Mouse (Mus musculus): ENCODE data around the gene Evx2. TPM values are rescaled to one million over a fixed set of nuclear protein-coding genes. Genes with fewer than 3 reads are reported as not detected.

The Evx2 gene
- polyA plus RNA-seq, 1 experiment from 2014 or later: 2.3 TPM

DNA sequence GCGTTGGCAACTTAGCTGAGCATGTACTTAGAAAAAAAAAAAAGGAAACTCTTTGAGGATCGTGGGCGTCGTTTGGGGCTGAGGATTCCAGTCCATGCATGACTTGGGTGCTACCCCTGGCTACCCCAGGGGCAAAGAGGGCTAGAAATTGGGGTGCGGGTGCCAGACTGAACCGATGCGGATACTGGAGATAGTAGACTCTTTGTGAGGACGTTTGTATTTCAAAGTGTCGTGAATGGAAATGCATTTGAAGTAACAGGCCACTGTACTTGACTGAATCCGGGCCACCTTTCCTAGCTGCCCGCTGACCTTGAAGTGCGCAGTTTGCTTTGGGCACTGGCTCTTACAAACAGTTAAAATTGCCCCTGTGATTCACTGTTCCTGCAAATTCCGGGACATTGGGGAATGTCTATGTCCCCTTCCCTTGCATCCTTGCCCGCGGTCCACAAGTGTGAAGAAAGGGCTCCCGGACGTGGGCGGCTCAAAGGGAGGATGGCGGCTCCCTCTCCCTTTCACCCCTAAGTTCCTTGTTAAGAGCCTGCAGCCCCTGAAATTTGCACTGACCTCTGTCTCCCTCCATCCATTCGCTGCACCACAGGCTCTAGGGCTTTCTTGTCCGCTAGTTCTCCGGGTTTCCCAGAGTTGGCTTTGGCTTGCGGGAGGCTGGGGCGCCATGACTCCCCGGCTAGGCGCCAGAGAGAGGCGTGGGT is 27.8 kb upstream of the Evx2 start:
- ATAC-seq (ENCODE audit: low FRiP score, low read depth): no peak
- H3K27me3 ChIP-seq: peaks cover 49% of the 10 kb centered on the region
- H3K9me3 ChIP-seq: no peaks in the 10 kb centered on the region
- H3K27ac ChIP-seq: peak overlapping the region; percentile 93
- H3K9ac ChIP-seq: peak overlapping the region; percentile 98
- peaks cover 10% of the 10 kb centered on the region; the same call in 1 of the 2 replicates for H3K36me3 ChIP-seq
- H3K4me1 ChIP-seq: peaks cover 28% of the 10 kb centered on the region
- WGBS: under 1% methylated on average over 27 of the region's 27 CpGs
- H3K4me2 ChIP-seq (replicated peaks): peak overlapping the region; percentile 77
- H3K4me3 ChIP-seq: peak overlapping the region; percentile 79

DNA sequence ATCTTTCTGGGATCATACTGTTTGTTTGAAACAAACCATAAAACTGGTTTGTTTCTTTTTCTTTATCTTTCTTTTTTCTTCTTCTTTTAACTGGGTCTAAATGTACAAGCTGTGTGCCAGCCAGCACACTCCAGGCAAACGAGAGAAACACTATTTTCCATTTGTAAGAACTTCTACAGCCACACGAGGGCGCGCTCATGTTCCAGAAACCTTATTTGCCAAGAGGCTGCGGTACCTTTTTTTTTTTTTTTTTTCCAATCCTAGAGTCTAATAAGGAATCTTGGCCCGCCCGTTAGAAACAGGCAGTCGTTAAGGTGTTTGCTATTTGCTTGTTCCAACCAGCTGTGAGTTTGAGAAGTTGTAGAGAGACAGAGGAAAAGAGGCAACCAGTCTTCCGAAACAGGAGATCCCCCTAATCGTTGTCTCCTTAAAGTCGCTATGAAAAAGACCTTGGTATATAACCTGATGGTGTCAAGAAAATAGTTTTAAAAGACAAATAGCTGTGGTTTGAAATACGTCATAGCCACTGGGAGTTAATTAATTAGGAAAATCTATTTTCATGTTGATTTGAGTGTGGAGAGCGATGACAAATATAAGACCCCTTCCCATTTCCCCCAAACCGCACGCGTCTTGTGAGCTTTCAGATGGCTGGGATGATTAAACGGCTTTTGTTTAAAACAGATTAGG is 27.1 kb upstream of the Evx2 start:
- Histone ChIP-seq H3K27ac (peak overlapping the region; percentile 93), H3K9me3 (no peaks in the 10 kb centered on the region), H3K4me3 (peak overlapping the region; percentile 79), H3K4me2 (replicated peaks) (peak overlapping the region; percentile 77), H3K36me3 (0 out of 2 replicates have a peak, but pooled peaks cover 8% of the 10 kb centered on the region), H3K9ac (peak overlapping the region; percentile 98), H3K27me3 (peaks cover 49% of the 10 kb centered on the region), H3K4me1 (peaks cover 21% of the 10 kb centered on the region)
- no peak for ATAC-seq (ENCODE audit: low FRiP score, low read depth)
- 3% methylated on average over 17 of the region's 17 CpGs for WGBS

DNA sequence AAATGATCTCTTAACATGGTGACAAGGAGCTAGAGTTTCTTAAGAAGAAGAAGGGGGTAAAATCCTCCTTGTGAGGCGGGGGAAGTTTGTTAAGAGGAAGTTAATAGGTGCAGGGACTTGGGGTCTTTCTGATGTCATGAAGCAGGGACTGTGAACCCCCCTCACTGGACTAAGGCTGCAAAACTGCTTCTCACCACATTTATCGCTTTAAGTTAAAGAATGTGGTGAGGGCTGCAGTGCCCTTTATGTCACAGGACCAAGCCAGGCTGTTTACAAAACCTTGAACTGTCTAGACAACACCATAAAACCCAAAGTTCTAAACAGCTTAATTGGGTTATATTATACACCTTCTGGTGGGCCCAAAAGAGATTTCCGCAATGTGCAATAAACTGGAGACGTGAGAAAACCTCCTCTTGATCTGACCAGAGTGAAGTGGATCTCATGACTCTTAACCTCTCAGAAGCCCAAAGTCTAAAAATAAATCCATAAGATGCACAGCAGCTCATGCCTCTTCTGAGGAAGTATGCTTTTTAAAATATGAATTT is 25.8 kb upstream of the Evx2 start:
- peaks cover 19% of the 10 kb centered on the region for H3K4me1 ChIP-seq
- H3K27me3 ChIP-seq: peaks cover 59% of the 10 kb centered on the region
- WGBS: 15% methylated on average over 4 of the region's 4 CpGs
- no peak for ATAC-seq (ENCODE audit: low FRiP score, low read depth)
- peak overlapping the region; percentile 98 for H3K27ac ChIP-seq
- H3K9ac ChIP-seq: peak overlapping the region; percentile 99
- peak overlapping the region; percentile 79 for H3K4me3 ChIP-seq
- H3K4me2 ChIP-seq (replicated peaks): peak overlapping the region; percentile 75
- no peaks in the 10 kb centered on the region for H3K9me3 ChIP-seq
- 0 out of 2 replicates have a peak, but pooled peaks cover 8% of the 10 kb centered on the region for H3K36me3 ChIP-seq

DNA sequence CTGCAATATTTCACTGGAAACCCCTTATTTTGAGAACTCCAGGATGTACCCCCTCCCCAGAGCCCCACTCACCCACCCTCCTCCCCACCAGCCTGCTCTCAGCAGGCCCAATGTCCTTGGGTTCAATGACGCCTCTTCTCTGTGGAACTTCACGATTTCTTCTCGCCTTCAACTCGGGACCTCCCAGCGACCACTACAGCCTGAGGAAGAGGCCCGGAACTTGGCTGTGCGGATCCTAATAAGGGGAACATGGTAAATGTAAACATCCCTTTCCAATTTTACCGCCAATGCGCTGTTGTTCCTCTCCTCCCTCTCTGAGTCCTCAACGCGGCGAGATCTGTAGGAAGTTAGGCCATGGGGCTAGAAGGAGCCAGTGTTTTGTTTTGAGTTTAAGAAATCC is 24.7 kb upstream of the Evx2 start:
- Histone ChIP-seq H3K27ac (peak overlapping the region; percentile 98), H3K9ac (peak overlapping the region; percentile 99), H3K36me3 (0 out of 2 replicates have a peak, but pooled peaks cover 8% of the 10 kb centered on the region), H3K27me3 (peaks cover 60% of the 10 kb centered on the region), H3K4me2 (replicated peaks) (peak overlapping the region; percentile 75), H3K4me1 (peaks cover 17% of the 10 kb centered on the region), H3K4me3 (peak overlapping the region; percentile 79), H3K9me3 (no peaks in the 10 kb centered on the region)
- no peak for ATAC-seq (ENCODE audit: low FRiP score, low read depth)
- 4% methylated on average over 12 of the region's 12 CpGs for WGBS

DNA sequence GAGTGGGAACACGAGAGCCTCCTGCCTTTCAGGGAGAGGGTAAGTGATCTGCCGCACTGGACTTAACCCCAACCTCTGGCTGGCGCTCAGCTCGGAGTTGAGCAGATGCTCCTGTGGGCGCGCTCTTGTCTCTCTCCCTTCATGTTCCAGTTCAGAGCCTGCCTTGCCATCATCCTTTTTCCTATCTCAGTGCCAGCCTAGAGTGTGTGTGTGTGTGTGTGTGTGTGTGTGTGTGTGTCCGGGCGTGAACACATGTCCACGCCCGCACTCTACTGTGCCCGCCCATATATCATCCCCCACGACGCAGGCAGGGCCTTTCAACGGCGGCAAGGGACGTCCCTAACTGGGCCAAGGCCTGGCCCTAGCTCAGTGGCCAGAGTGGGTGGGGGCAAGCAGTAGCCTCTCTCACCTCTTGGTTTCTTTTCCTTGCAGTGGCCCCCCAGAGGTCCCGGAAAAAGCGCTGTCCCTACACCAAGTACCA is 24.2 kb upstream of the Evx2 start:
- peak overlapping the region; percentile 75 for H3K4me2 ChIP-seq (replicated peaks)
- peak overlapping the region; percentile 79 for H3K4me3 ChIP-seq
- peaks cover 57% of the 10 kb centered on the region for H3K27me3 ChIP-seq
- WGBS: 1% methylated on average over 18 of the region's 18 CpGs
- H3K27ac ChIP-seq: peak overlapping the region; percentile 98
- peaks cover 17% of the 10 kb centered on the region for H3K4me1 ChIP-seq
- H3K36me3 ChIP-seq: 0 out of 2 replicates have a peak, but pooled peaks cover 8% of the 10 kb centered on the region
- no peaks in the 10 kb centered on the region for H3K9me3 ChIP-seq
- H3K9ac ChIP-seq: peak overlapping the region; percentile 99
- peak; percentile 6; the same call in 1 of the 2 replicates for ATAC-seq (ENCODE audit: low FRiP score, low read depth)

DNA sequence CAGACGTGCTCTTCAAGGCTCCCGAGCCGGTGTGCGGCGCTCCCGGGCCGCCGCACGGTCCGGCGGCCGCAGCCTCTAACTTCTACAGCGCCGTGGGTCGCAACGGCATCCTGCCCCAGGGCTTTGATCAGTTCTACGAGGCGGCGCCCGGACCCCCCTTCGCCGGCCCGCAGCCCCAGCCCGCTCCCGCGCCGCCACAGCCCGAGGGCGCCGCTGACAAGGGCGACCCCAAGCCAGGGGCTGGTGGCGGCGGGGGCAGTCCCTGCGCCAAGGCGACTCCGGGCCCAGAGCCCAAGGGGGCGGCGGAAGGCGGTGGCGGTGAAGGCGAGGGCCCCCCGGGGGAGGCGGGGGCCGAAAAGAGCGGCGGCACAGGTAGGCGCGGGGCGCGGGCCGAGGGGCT is 23.4 kb upstream of the Evx2 start:
- ATAC-seq (ENCODE audit: low FRiP score, low read depth): no peak
- H3K27me3 ChIP-seq: peaks cover 57% of the 10 kb centered on the region
- H3K4me3 ChIP-seq: peak overlapping the region; percentile 79
- peaks cover 13% of the 10 kb centered on the region for H3K4me1 ChIP-seq
- 0 out of 2 replicates have a peak, but pooled peaks cover 8% of the 10 kb centered on the region for H3K36me3 ChIP-seq
- 1% methylated on average over 48 of the region's 51 CpGs for WGBS
- H3K9ac ChIP-seq: peak overlapping the region; percentile 99
- peak overlapping the region; percentile 98 for H3K27ac ChIP-seq
- no peaks in the 10 kb centered on the region for H3K9me3 ChIP-seq
- peak overlapping the region; percentile 75 for H3K4me2 ChIP-seq (replicated peaks)

DNA sequence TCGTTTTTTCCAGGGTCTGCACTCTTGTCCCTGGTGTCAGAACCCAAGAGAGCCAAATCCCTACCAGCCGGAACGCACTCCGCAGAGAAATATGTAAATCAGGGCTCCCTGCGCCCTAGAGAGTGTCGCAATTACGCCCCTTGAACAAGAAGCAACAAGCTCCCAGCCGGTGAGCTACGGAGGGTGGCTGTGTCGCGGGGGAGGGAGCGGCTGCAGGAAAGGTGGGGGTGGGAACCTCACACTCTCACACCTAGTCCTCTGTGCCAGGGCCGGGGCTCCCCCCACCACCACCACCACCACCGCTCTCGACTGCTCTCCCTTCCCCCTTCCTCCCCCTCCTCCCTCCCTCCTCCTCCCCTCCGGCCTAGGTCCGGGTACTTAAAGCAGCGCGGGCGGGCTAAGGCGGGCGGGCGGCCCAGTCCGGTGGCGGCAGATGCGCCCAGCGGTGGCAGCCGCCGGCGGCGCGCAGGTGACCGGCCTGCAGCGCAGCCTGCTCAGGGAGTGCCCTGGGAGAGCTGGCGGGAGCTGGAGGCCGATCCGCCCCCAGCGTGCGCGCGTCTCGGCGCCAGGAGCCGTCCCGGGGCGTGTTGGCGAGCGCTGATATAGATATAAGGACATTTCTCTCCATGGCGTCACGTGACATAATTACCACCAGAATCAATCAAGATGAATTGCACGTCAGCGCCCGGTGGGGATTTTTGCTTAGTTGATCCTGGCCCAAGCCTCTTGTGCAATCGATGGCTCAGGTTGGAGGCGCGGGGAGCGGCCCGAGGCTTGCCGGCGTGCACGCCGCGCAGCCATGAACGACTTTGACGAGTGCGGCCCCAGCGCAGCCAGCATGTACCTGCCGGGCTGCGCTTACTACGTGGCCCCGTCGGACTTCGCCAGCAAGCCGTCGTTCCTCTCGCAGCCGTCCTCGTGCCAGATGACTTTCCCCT is 22.5 kb upstream of the Evx2 start:
- under 1% methylated on average over 68 of the region's 78 CpGs for WGBS
- 0 out of 2 replicates have a peak, but pooled peaks cover 5% of the 10 kb centered on the region for H3K36me3 ChIP-seq
- H3K4me2 ChIP-seq (replicated peaks): peak overlapping the region; percentile 75
- H3K4me1 ChIP-seq: peaks cover 4% of the 10 kb centered on the region; the same call in 1 of the 2 replicates
- ATAC-seq (ENCODE audit: low FRiP score, low read depth): peak; percentile 70
- H3K4me3 ChIP-seq: peak overlapping the region; percentile 79
- peak overlapping the region; percentile 99 for H3K9ac ChIP-seq
- peak overlapping the region; percentile 98 for H3K27ac ChIP-seq
- H3K27me3 ChIP-seq: peaks cover 60% of the 10 kb centered on the region
- no peaks in the 10 kb centered on the region for H3K9me3 ChIP-seq

DNA sequence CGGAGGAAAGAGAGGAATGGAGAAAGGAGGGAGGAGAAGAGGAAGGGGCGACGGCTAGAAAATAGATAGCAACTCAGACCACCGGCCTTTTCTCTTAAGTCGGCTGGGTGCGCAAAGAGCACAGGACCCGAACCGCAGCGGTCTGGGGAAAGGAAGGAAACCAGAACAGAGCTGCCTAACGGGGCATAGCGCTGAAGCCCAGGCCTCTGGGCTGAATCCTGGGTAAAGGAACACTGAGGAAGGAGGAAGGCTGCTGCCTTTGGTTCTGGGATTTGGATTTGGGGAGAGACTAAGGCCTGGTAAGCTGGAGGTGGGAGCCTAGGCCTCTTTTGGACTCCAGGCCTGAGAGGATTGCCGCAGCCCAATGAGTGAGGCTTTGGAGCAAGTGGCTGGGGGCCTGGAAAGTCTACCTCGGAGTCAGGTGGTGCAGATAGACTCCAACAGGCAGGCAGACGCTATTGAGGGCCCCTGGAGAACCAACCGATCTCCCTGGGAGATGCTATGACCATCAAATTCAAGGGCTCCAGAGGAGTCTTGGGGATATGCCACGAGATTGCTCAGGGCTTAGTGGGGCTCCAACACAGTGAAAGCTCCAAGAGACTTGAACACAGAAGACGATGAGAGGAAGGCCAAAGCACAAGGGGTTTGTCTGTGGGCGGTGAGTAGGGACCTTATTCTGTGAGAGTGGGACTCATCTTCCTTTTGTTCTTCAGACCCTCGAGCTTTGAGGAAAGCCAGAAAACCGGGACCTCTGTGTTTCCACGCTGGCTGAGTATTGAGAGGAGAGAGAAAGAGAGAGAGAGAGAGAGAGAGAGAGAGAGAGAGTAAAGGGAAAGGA is 21.4 kb upstream of the Evx2 start:
- ATAC-seq (ENCODE audit: low FRiP score, low read depth): no peak
- Histone ChIP-seq H3K4me1 (peaks cover 4% of the 10 kb centered on the region; the same call in 1 of the 2 replicates), H3K9ac (peak overlapping the region; percentile 99), H3K9me3 (no peaks in the 10 kb centered on the region), H3K27ac (peak overlapping the region; percentile 98), H3K4me2 (replicated peaks) (peak overlapping the region; percentile 75), H3K27me3 (peaks cover 66% of the 10 kb centered on the region), H3K4me3 (peak overlapping the region; percentile 79), H3K36me3 (0 out of 2 replicates have a peak, but pooled peaks cover 5% of the 10 kb centered on the region)
- 7% methylated on average over 21 of the region's 21 CpGs for WGBS

DNA sequence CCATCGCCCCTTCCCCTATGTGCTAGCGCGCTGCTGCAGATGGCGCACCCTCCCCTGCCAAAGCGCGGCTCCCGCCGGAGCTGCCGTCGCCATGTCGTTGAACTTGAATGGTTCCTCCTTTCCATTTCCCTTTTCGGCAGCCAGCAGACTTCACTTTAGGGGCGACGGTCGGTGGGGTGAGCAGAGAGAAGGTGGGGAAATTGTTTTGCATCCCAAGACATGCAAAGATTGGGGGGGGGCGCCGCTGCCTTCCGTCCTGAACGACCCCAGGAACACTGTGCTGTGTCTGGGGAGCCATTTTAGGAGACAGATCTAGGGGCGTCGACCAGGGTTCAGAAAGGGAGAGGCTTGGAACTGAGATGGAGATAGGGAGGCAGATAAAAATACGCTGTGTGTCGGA is 20.6 kb upstream of the Evx2 start:
- Histone ChIP-seq H3K4me2 (replicated peaks) (peak overlapping the region; percentile 75), H3K9me3 (no peaks in the 10 kb centered on the region), H3K36me3 (0 out of 2 replicates have a peak, but pooled peaks cover 5% of the 10 kb centered on the region), H3K4me3 (peak overlapping the region; percentile 79), H3K9ac (peak overlapping the region; percentile 99), H3K27me3 (peaks cover 71% of the 10 kb centered on the region), H3K4me1 (peaks cover 11% of the 10 kb centered on the region; the same call in 1 of the 2 replicates), H3K27ac (peak overlapping the region; percentile 98)
- ATAC-seq (ENCODE audit: low FRiP score, low read depth): no peak
- 2% methylated on average over 23 of the region's 23 CpGs for WGBS

DNA sequence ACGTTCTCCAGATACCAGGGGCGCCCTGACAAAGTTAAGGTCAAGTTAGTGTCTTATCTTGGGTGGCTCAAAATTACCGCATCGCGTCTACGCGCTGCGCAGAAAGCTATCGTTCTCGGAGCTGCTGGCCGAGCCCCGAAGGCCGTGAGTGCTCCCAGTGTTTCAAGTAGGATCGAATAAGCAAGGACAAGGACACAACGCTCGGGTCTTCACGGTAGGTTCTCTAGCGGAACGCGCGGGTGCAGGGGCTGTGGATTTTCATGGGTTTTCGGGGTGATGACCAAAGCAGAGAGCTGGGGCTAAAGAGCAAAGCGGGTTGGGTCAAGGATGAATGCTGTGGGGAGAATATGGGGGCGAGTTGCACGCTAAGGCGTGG is 20.2 kb upstream of the Evx2 start:
- Histone ChIP-seq H3K36me3 (0 out of 2 replicates have a peak, but pooled peaks cover 5% of the 10 kb centered on the region), H3K4me2 (replicated peaks) (peak overlapping the region; percentile 75), H3K27ac (peak overlapping the region; percentile 98), H3K4me3 (peak overlapping the region; percentile 79), H3K9ac (peak overlapping the region; percentile 99), H3K9me3 (no peaks in the 10 kb centered on the region), H3K4me1 (peaks cover 12% of the 10 kb centered on the region; the same call in 1 of the 2 replicates), H3K27me3 (peaks cover 73% of the 10 kb centered on the region)
- under 1% methylated on average over 26 of the region's 26 CpGs for WGBS
- no peak for ATAC-seq (ENCODE audit: low FRiP score, low read depth)

All from limb, embryonic 13.5 days (tissue).